In the genomic region with DNA sequence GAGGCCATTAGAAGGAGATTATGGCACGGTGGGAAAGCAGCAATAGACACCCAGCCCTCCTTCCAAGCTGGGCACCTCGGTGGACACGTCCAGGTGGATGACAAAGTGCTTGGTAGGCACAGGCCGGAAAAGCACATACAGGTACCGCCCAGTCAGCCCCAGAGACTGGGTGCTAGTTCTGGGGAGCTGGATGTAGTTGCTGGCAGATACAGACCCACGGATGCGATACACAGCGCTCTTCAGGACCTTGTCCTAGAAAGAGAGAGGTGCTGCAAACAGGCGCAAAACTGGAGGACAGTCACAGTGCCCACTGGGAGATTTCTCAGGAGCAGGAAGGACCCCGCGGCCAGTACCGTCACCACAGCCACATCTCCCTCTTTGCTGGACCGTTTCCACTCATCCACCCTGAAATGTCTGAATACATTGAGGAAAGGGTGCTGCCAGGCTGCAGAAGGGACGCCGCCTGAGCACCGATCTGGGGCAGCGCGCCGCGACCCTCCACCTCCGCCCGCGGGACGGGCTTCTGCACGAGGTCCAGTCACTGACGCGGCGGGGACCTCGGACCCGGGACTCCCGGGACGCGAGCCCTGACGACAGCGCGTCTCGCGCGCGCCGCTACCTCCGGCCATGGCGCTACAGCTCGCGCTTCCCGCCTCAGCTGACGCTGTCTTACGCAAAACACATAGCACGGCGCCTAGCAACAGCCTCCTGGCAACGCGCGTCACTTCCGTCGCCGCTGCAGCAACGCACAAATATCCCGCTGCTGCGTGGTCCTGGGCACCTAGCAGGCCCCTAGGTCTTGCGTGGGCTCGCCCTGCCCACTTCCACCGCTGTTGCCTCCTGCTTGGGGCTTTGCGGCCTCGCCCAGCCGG, we compare ENCODE assay signal across 8 mouse cellular contexts. TPM values are rescaled to one million over a fixed set of nuclear protein-coding genes. Genes with fewer than 3 reads are reported as not detected.
DNase-seq lines count a peak whose midpoint lies in the region; ATAC-seq lines count a peak whose summit lies in the region.

A gene (minus strand): TSS at position 670 of the 872 bp plus-strand sequence.

- peak; percentile 83 for ATAC-seq in heart, embryonic 14.5 days (ENCODE audit: insufficient number of reproducible peaks, insufficient read depth, low FRiP score, low read depth)
- ATAC-seq in liver, embryonic 12.5 days = peak; percentile 85

- 3% methylated on average over 65 of the region's 65 CpGs for WGBS in forebrain, embryonic 10.5 days
- 4% methylated on average over 64 of the region's 65 CpGs for WGBS in heart, embryonic 14.5 days
- 6% methylated on average over 65 of the region's 65 CpGs for WGBS in liver, embryonic 12.5 days (ENCODE audit: insufficient replicate concordance)

- peaks cover 37% of the 10 kb centered on the region for H3K36me3 ChIP-seq in forebrain, embryonic 10.5 days (replicated peaks)
- H3K36me3 ChIP-seq in heart, embryonic 14.5 days (ENCODE audit: control insufficient read depth, insufficient read depth, low read length) = peaks cover 31% of the 10 kb centered on the region
- peaks cover 37% of the 10 kb centered on the region for H3K36me3 ChIP-seq in liver, embryonic 12.5 days
- no peaks in the 10 kb centered on the region; the same call in 1 of the 2 replicates for H3K36me3 ChIP-seq in splenic B cell, adult 2 months (ENCODE audit: control insufficient read depth, insufficient read depth, low read length, poor library complexity, severe bottlenecking)

- no peaks in the 10 kb centered on the region for H3K27me3 ChIP-seq in forebrain, embryonic 10.5 days (ENCODE audit: poor library complexity, severe bottlenecking)
- H3K27me3 ChIP-seq in heart, embryonic 14.5 days (ENCODE audit: control insufficient read depth, insufficient read depth, low read length) = no peaks in the 10 kb centered on the region
- no peaks in the 10 kb centered on the region for H3K27me3 ChIP-seq in liver, embryonic 12.5 days (replicated peaks)
- no peaks in the 10 kb centered on the region for H3K27me3 ChIP-seq in splenic B cell, adult 2 months (ENCODE audit: control insufficient read depth, insufficient read depth, low read length, poor library complexity, severe bottlenecking)

- H3K4me3 ChIP-seq in forebrain, embryonic 10.5 days = peak within 1 kb of the TSS; percentile 84
- peak within 1 kb of the TSS; percentile 50 to 67 for H3K4me3 ChIP-seq in heart, embryonic 14.5 days (ENCODE audit: control insufficient read depth in 1 of 2, insufficient read depth in 1 of 2, low read depth in 1 of 2, low read length in 2 of 2)
- peak within 1 kb of the TSS; percentile 69 for H3K4me3 ChIP-seq in liver, embryonic 12.5 days

- peaks cover 38% of the 10 kb centered on the region for H3K4me1 ChIP-seq in forebrain, embryonic 10.5 days
- H3K4me1 ChIP-seq in heart, embryonic 14.5 days (ENCODE audit: control insufficient read depth in 2 of 2, insufficient read depth in 2 of 2, low read length in 2 of 2) = peaks cover 5 to 18% of the 10 kb centered on the region in 2 experiments; a peak in 3 of 4 replicates
- peaks cover 35% of the 10 kb centered on the region for H3K4me1 ChIP-seq in liver, embryonic 12.5 days

- no peaks in the 10 kb centered on the region for H3K9me3 ChIP-seq in forebrain, embryonic 10.5 days
- H3K9me3 ChIP-seq in heart, embryonic 14.5 days (ENCODE audit: control insufficient read depth, low read length) = no peaks in the 10 kb centered on the region
- H3K9me3 ChIP-seq in liver, embryonic 12.5 days (replicated peaks) = no peaks in the 10 kb centered on the region

- peak within 1 kb of the TSS; percentile 94 for H3K27ac ChIP-seq in forebrain, embryonic 10.5 days
- H3K27ac ChIP-seq in heart, embryonic 14.5 days (replicated peaks in 1 of 2; ENCODE audit: control insufficient read depth in 1 of 2, insufficient read depth in 1 of 2, low read depth in 2 of 2, low read length in 2 of 2) = peak within 1 kb of the TSS; percentile 20 to 80; a peak in 2 of 4 replicates
- H3K27ac ChIP-seq in liver, embryonic 12.5 days = peak within 1 kb of the TSS; percentile 74

- peak within 1 kb of the TSS; percentile 95 for H3K4me2 ChIP-seq in heart, embryonic 14.5 days (ENCODE audit: low read length)
- H3K4me2 ChIP-seq in liver, embryonic 12.5 days = peak within 1 kb of the TSS; percentile 91

- peak; percentile 80 to 83 for DNase-seq in CD8-positive naive resting alpha-beta T cell, adult 2 months (ENCODE audit: low read depth in 2 of 2, low spot score in 2 of 2)
- peak; percentile 81 for DNase-seq in c-Kit-positive CD71-negative TER-119-negative erythroid progenitor cells, embryonic 14.5 days (ENCODE audit: low read depth)
- peak; percentile 92 for DNase-seq in forebrain, embryonic 10.5 days (ENCODE audit: extremely low spot score, low spot score)
- DNase-seq in kidney, postnatal 14 days = peak; percentile 95
- peak; percentile 94 for DNase-seq in naive thymus-derived CD4-positive, alpha-beta T cell, adult 2 months (ENCODE audit: low read depth)
- DNase-seq in splenic B cell, adult 2 months (ENCODE audit: low read depth, low spot score) = peak; percentile 95

- peak within 1 kb of the TSS; percentile 83 for H3K9ac ChIP-seq in heart, embryonic 14.5 days (ENCODE audit: low read length)
- peak within 1 kb of the TSS; percentile 80 for H3K9ac ChIP-seq in liver, embryonic 12.5 days

RNA-seq across cellular contexts. Expression of the gene that starts here (rescaled TPM):
- polyA plus RNA-seq in forebrain, embryonic 10.5 days (2016; fragmentation: Nextera tagmentation; extraction: Ambion mirVana) = 63.3 and 73.0 TPM in 2 replicates
- 8.2 and 8.6 TPM in 2 replicates for polyA plus RNA-seq in heart, embryonic 14.5 days (2014; fragmentation: Nextera tagmentation; extraction: Ambion mirVana)
- 19.5 and 19.6 TPM in 2 replicates for polyA plus RNA-seq in liver, embryonic 12.5 days (2016; fragmentation: Nextera tagmentation; extraction: Ambion mirVana)

Comparison
In these comparisons a context has a peak if more than half of its experiments do, and no peak if none do; other contexts are left out.
1. Peak in every context shown above with its lines: DNase-seq, ATAC-seq, H3K4me3 ChIP-seq and H3K27ac ChIP-seq.